Mouse (Mus musculus) brain, embryonic 14.5 days (tissue): ENCODE measurements around the gene Ablim1.

ENCODE experiments used
- CTCF ChIP-seq: fragments of 200-500 bp; IDR thresholded peaks from 2 replicates; pipeline ENCODE4 v1.5.1; 2012; ENCODE audit warnings: inconsistent platforms, mild to moderate bottlenecking, moderate library complexity, borderline replicate concordance; ENCODE audit not compliant: insufficient read depth, insufficient read length; ENCODE audit errors: extremely low read depth
- POLR2A ChIP-seq: fragments of 200-500 bp; IDR thresholded peaks from 2 replicates; pipeline ENCODE4 v1.6.1; 2012; ENCODE audit warnings: mild to moderate bottlenecking, inconsistent platforms, borderline replicate concordance; ENCODE audit not compliant: poor library complexity, insufficient read depth, insufficient read length, severe bottlenecking; ENCODE audit errors: extremely low read depth

DNA sequence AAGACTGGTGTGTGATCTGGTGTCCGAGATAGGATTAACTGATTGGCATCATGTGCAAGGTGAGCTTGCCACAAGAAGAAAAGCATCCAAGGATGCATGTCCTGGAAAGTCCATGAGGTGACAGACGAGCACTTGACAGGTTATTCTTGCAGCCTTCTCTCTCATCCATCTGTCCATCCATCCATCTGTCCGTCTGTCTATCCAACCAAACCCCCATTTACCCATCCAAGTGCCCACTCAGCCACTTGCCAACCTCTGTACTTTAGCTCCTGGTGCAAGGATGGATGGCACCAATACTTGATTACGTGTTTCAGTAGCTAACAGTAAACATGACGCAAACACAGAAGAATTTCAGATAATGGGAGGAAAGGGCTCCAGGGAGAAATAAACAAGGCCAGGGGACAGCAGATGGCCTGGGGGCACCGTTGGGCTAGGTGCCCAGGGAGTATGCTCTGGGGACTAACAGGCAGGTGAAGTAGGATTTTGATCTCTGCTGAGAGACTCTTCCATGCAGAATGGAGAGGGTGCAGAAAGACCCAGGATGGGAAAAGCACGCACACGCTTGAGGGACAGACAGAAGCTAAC, 202.4 kb downstream of the Ablim1 start:
- TF ChIP-seq CTCF (no peak), POLR2A (no peak)
